Mouse (Mus musculus): ENCODE results near the gene Ifi204. TPM values are rescaled to one million over a fixed set of nuclear protein-coding genes. Genes with fewer than 3 reads are reported as not detected.
"Not testable (repeated sequence)": the region's sequence is repeated elsewhere in the genome, so short reads cannot be mapped to it uniquely, and the experiment has no call there.

The Ifi204 gene
- 1.4 and 2.1 TPM in 2 replicates for polyA plus RNA-seq (2012; rRNA removed)

DNA sequence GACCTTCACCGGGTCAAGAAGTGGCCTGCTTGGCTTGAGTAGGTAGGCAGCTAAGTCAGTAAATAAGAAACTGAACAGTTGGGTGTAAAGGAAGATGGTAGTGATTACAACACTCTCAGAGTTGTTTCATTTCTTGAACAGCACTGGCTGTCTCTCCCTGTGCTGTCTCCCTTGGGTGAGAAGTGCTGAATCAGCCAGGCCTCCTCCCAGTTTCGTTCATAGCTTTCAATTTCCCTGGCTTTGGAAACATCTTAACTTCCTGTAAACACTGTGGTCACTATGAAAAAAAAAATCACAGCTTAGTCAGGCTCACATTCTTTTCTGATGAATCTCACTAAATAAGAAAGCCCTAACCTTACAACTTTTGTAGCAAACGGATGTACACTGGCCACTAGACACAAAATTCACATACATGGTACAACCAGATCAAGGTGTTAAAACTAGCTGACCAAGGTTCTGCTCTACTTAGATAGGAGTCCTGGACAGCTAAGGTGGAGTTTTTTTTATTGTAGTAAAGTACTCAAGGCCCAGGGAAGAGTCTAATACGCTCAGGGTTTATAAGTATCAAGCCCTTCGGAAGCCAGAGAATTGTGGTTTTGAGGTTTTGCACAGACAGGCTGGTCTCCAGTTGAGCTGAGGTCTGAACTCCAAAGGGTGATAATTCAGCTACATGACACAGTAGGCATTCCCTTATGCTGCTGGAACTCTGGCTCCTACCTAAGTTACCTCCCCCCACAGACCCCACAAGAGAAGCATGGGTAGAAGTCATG is at the start of gene Ifi204:
Gene Ifi204, minus strand, starts transcription at position 96 of the 770 bp plus-strand sequence.
- not testable (repeated sequence) for H3K4me1 ChIP-seq (replicated peaks; ENCODE audit: control insufficient read depth, insufficient read depth, low read length); H3K27ac ChIP-seq (ENCODE audit: control insufficient read depth, insufficient read depth, low read length); H3K4me3 ChIP-seq (ENCODE audit: control insufficient read depth, insufficient read depth, low read length); H3K27me3 ChIP-seq (ENCODE audit: control insufficient read depth, insufficient read depth, low read length); H3K36me3 ChIP-seq (ENCODE audit: control insufficient read depth, insufficient read depth, low read length); DNase-seq
- WGBS, result 24% methylated on average over 5 of the region's 5 CpGs

DNA sequence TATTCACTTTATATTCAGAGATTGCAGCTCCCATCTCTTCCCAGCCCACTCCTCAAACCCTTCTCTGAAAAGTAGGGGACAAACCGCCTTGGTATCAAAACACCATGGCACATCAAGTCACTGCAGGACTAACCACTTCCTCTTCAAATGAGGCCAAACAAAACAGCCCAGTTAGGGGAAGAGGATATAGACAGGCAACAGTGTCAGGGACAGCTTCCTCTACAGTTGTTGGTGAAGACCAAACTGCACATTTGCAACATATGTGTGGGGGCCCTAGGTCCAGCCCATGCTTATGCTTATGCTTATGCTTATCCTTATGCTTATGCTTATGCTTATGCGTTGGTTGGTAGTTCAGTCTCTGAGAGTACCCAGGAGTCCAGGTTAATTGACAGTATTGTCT is 42.6 kb upstream of the Ifi204 start:
- DNase-seq, result peak; percentile 14
- not testable (repeated sequence) for H3K27ac ChIP-seq (ENCODE audit: control insufficient read depth, insufficient read depth, low read length); H3K4me1 ChIP-seq (replicated peaks; ENCODE audit: control insufficient read depth, insufficient read depth, low read length); H3K4me3 ChIP-seq (ENCODE audit: control insufficient read depth, insufficient read depth, low read length); H3K27me3 ChIP-seq (ENCODE audit: control insufficient read depth, insufficient read depth, low read length); H3K36me3 ChIP-seq (ENCODE audit: control insufficient read depth, insufficient read depth, low read length)
- WGBS, result 33% methylated on average over 2 of the region's 2 CpGs

DNA sequence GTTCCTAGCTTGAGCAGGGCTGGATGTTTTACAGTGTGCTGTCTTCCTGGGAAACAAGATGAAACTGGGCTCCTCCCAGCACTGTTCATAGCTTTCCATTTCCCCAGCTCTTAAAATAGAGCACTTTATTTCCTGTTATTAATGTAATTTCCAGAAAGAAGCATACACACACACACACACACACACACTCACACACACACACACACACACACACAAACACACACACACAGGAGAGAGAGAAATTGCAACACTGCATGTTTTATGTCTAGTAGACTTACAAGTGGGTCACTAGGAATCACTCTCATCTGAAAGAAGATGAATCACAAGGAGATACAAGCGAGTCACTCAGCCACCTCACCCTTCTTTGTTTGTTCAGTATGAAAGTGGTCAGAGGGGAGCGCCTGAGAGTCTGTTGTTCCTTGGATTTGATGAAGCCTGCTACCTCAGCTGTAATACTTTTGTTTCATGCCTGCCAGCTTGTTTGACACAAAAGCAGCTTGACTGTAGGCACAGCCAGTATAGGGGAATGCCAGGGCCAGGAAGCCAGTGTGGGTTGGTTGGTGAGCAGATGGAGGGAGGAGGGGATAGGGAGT is 36.0 kb upstream of the Ifi204 start:
- not testable (repeated sequence) for DNase-seq; H3K4me1 ChIP-seq (replicated peaks; ENCODE audit: control insufficient read depth, insufficient read depth, low read length); H3K4me3 ChIP-seq (ENCODE audit: control insufficient read depth, insufficient read depth, low read length); H3K27ac ChIP-seq (ENCODE audit: control insufficient read depth, insufficient read depth, low read length); H3K27me3 ChIP-seq (ENCODE audit: control insufficient read depth, insufficient read depth, low read length); H3K36me3 ChIP-seq (ENCODE audit: control insufficient read depth, insufficient read depth, low read length)
- WGBS, result 85% methylated on average over 2 of the region's 2 CpGs

DNA sequence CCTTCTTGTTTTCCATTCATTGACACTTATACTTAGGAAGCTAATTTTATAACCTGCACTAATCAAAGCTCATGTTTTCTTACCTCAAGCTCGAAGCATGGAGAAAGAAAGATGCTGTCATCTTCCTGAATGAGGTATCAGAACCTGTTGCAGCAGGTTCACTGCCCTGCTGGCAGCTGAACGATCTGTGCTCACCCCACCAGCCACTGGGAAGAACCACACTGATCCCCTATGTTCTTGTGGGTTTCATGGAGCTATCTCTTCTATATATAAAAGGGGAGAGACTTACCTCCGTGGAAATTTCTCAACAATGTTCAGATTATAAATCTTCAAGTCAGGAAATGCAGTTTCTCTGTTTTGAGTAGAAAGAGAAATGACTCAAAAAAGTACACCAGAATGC is 35.5 kb upstream of the Ifi204 start:
- H3K27ac ChIP-seq (ENCODE audit: control insufficient read depth, insufficient read depth, low read length); H3K4me3 ChIP-seq (ENCODE audit: control insufficient read depth, insufficient read depth, low read length); H3K4me1 ChIP-seq (replicated peaks; ENCODE audit: control insufficient read depth, insufficient read depth, low read length); H3K36me3 ChIP-seq (ENCODE audit: control insufficient read depth, insufficient read depth, low read length); DNase-seq; H3K27me3 ChIP-seq (ENCODE audit: control insufficient read depth, insufficient read depth, low read length): not testable (repeated sequence)
- WGBS, result 19% methylated on average over 3 of the region's 3 CpGs

DNA sequence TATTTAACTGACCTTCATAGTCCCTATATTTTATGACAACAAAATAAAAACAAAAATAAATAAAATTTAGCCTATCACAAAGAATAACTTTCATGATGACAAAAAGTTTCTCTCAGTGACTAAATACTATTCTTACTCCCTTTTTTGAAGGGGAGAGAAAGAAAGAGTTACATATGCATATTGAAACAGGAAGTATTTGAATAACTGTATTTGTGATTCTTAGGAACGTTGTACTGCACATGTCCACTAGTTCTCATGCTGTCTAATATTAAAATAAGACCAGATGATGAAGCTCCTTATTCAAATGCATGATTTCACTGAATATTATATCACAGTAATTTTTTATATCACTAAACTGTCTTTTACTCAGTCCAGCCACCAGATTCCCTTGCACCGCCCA is 35.0 kb upstream of the Ifi204 start:
- H3K36me3 ChIP-seq (ENCODE audit: control insufficient read depth, insufficient read depth, low read length); H3K4me1 ChIP-seq (replicated peaks; ENCODE audit: control insufficient read depth, insufficient read depth, low read length); H3K27me3 ChIP-seq (ENCODE audit: control insufficient read depth, insufficient read depth, low read length); H3K4me3 ChIP-seq (ENCODE audit: control insufficient read depth, insufficient read depth, low read length); H3K27ac ChIP-seq (ENCODE audit: control insufficient read depth, insufficient read depth, low read length); DNase-seq: not testable (repeated sequence)
- 58% methylated on average over 2 of the region's 2 CpGs for WGBS

DNA sequence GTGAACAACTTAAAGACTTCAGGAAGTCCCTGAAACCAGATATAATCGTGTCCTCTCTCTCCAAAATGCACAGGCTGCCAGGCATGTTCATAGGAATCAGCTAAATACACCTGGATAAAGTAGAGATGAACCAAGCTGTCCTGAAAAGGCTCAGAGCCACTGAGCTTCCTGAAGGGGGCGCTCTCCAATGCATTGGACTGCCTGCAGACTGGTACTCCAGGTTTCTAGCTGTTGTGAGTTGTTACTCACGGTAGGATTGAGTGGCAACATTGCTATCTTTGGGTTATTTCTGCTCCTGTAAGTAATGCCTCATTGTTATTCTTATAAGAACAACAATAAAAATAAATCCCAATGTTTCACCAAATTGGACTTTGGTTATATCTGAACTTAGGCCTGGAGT is 6.7 kb upstream of the Ifi204 start:
- not testable (repeated sequence) for H3K4me3 ChIP-seq (ENCODE audit: control insufficient read depth, insufficient read depth, low read length); H3K4me1 ChIP-seq (replicated peaks; ENCODE audit: control insufficient read depth, insufficient read depth, low read length); DNase-seq; H3K36me3 ChIP-seq (ENCODE audit: control insufficient read depth, insufficient read depth, low read length); H3K27me3 ChIP-seq (ENCODE audit: control insufficient read depth, insufficient read depth, low read length); H3K27ac ChIP-seq (ENCODE audit: control insufficient read depth, insufficient read depth, low read length)
- 87% methylated on average over 3 of the region's 3 CpGs for WGBS

DNA sequence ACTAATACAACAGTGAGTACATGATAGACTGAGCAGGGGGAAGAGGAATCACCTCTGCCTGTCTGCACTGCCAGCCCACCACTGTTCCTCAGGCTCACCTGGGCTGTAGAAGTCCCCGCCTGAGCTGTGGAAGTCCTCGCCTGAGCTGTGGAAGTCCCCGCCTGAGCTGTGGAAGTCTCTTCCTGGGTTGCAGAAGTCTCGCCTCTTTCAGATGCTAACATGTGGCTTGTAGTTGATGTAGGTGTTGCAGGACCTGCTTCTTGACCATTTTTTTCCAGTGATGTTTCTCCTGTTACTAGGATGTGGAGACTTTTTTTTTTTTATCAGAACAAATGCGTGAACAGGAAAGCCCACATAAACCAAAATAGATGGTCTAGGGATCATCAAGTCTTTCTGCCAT is 6.7 kb downstream of the Ifi204 start:
- 87% methylated on average over 5 of the region's 5 CpGs for WGBS
- not testable (repeated sequence) for H3K4me1 ChIP-seq (replicated peaks; ENCODE audit: control insufficient read depth, insufficient read depth, low read length); H3K36me3 ChIP-seq (ENCODE audit: control insufficient read depth, insufficient read depth, low read length); DNase-seq; H3K27ac ChIP-seq (ENCODE audit: control insufficient read depth, insufficient read depth, low read length); H3K27me3 ChIP-seq (ENCODE audit: control insufficient read depth, insufficient read depth, low read length); H3K4me3 ChIP-seq (ENCODE audit: control insufficient read depth, insufficient read depth, low read length)

DNA sequence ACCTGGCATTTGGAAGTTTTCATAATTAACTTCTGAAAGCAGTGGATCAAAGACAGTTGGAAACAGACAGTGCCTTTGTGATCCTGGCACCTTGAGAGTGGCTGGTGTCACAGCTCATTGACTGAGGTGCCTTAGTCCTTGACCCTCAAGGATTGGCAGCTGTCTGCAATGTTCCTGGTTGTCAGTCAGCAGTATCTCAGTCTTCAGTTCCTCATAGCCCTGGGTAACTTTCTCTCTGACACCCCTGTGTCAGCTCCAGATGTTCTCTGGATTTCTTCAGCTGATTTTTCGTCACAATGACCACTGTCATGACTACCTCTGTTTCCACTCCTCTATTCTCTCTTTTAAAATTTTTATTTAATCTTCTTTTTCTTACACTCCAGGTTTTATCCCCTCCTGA is 24.5 kb downstream of the Ifi204 start:
- 83% methylated on average over 1 of the region's 1 CpGs for WGBS
- Histone ChIP-seq H3K4me1 (replicated peaks; ENCODE audit: control insufficient read depth, insufficient read depth, low read length) (no peaks in the 10 kb centered on the region), H3K27me3 (ENCODE audit: control insufficient read depth, insufficient read depth, low read length) (no peaks in the 10 kb centered on the region), H3K27ac (ENCODE audit: control insufficient read depth, insufficient read depth, low read length) (no peak overlapping the region), H3K4me3 (ENCODE audit: control insufficient read depth, insufficient read depth, low read length) (no peak overlapping the region), H3K36me3 (ENCODE audit: control insufficient read depth, insufficient read depth, low read length) (no peaks in the 10 kb centered on the region)
- TF ChIP-seq CTCF (IDR thresholded peaks at IDR 0.05; ENCODE audit: borderline replicate concordance, control insufficient read depth, extremely low read depth, insufficient read depth, low read length, poor library complexity) (no peak), POLR2A (IDR thresholded peaks at IDR 0.05; ENCODE audit: control insufficient read depth, extremely low read depth, insufficient read depth, low read length, poor library complexity) (no peak)
- no peak for DNase-seq

Data from thymus, adult 2 months (tissue).